Mouse (Mus musculus): Measurements from ENCODE around the gene Pdzd7. TPM values are rescaled to one million over a fixed set of nuclear protein-coding genes. Genes with fewer than 3 reads are reported as not detected.
"Not testable (repeated sequence)": the region's sequence is repeated elsewhere in the genome, so short reads cannot be mapped to it uniquely, and the experiment has no call there.

Pdzd7 gene
- total RNA-seq, 2 experiments from 2014 or later = 0.21 to 0.48 TPM

DNA sequence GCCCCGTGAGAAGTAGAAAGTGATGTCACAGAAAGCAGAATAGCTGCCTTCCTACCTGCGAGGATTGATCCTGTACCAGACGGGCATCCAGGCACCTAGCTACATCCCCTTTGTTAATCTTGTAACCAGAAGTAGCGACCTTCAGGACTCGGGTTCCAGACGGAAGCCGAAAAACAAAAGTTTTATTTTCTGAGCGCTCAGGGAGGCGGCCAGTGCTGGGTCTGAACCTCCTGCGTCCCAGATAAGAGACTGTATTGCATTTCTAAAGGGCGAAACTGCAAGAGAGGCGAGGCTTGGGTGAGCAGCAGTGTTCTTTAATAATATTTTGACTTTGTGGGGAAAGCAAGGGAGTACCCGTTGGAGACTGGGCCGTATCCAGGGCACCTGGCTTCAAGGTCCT, 13.3 kb upstream of the Pdzd7 start:
- DNase-seq = peak; percentile 37

GRCm38 (mm10) chr19:45058113-45058839, 12.8 kb upstream of the Pdzd7 start:
- DNase-seq = peak; percentile 93

DNA sequence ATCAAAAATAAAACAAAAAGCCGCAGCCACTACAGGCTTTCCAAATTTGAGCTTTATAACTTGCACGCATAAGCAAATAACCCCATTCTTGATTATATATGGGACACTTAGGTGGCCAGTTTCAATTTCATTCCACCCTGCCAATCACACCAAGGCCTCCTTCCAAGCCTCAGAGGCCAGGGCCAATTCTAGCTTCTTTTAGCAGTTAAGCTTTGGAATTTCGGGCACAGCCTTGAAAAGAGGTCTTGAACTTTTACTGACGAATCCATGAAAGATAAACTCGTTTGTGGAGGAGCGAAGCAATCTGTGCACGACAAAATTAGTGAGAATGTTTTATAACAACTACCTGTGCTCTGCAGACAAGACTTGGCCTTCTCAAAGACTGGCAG, 12.2 kb upstream of the Pdzd7 start:
- peak; percentile 57 for DNase-seq

- DNase-seq = no peak
Observed at GRCm38 (mm10) chr19:45056908-45057698, 11.6 kb upstream of the Pdzd7 start.

DNA sequence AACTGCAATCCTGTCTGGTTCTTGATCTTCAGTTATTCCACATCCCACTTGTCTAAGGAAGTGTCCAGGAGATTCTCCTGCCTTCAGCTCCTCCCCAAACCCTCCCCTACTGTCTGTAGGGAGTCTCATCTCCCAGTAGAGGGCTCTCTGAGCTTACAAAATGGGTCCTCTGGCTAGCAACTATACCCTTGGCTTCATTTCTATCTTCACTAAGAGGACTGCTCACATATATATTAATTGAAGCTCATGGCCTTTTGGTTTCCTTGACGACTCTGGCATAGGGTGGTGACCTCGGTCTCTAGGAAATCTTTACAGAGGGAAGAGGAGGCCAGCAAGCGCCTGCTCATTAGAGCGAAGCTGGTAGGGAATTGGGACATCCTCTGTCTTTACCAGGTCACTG, 10.8 kb upstream of the Pdzd7 start:
- DNase-seq = peak; percentile 53

GRCm38 (mm10) chr19:45054892-45055690, 9.6 kb upstream of the Pdzd7 start:
- DNase-seq = peak; percentile 33

GRCm38 (mm10) chr19:45053451-45053850, 7.9 kb upstream of the Pdzd7 start:
- no peak for DNase-seq

DNA sequence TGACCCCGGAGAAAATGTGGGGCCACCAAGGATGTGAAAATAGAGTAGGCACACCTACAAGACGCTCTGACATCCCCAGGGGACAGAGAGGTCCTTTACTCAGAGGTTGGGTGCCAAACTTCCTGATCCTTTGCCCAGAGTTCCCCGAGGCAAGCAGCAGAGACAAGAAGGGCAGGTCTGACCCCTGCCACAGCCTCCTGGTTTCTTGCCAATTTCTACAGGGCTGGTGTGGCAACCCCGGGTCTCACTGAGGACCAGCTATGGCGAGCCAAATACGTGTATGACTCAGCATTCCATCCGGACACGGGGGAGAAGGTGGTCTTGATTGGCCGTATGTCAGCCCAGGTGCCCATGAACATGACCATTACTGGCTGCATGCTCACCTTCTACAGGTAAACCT, 4.0 kb upstream of the Pdzd7 start:
- no peak for DNase-seq

GRCm38 (mm10) chr19:45048644-45049365, 3.3 kb upstream of the Pdzd7 start:
- DNase-seq = no peak

GRCm38 (mm10) chr19:45047935-45048643, 2.6 kb upstream of the Pdzd7 start:
- peak; percentile 62 for DNase-seq

GRCm38 (mm10) chr19:45047417-45047934, 2.0 kb upstream of the Pdzd7 start, which contains the start of gene Sfxn3:
Gene Sfxn3 (plus strand): TSS chr19:45047503.
- DNase-seq = peak; percentile 96

DNA sequence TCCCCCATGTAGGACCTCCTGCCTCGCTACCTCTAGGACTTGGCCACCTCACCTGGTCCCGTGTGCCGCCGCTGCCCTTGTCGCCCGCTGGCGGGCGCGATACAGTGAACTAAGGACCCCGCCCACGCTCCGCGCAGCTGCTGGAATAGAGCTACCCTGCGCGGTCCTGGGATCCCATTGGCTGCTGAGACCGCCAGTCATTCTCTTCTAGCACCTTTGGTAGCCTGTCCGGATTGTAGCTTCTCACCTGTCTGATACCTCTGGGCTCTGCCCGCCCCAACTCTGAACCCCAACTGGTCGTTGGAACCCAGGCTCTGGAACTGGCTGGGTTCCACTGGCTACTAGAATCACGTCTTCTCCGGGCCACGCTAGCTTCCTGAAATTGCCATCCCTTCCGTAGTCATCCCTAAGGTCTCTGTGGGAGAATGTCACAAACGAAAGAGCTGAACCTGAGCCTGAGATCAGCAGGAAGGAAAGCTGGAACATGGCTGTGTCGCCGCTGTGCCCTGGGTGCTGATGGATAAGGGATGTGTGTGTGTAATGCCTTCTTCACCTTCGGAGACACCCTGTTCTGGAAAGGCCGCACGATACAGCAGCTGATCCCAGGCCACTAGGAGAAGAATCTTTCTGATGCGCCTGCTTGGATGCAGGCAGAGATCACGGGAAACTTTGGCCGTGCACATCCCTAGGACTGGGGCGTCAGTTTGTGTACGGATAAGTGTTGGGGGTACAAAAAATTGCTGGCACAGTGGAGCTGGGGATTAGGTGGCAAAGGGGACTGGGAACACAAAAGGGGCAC, 1.2 kb upstream of the Pdzd7 start:
- DNase-seq = peak; percentile 87

GRCm38 (mm10) chr19:45045236-45045635, 281 bp downstream of the Pdzd7 start:
- DNase-seq = no peak

DNA sequence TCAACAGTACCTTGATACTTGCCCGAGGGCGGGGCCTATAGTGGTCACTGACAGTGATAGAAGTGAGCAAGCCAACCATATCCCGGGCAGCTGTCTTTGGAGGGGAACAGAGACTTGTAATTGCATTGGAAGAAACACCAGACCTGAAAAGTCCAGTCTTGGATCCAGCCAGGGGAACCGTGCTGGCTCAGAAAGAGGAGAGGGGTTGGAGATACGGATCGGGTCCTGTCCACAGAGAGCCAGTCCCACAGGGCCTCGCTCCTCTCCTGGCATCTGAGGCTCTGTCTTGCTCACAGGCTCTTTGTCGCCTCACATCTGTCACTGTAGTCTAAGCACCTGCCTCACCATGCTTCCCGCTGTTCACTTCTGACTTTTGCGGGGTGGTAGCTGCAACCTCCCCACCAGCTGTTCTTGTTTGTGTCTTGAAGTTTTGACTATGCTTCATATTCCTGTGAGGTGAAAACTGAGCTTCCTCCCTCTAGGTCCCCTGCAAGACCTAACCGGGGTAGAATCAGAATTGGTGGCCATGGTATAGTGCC, 1.1 kb downstream of the Pdzd7 start:
- no peak for DNase-seq

DNA sequence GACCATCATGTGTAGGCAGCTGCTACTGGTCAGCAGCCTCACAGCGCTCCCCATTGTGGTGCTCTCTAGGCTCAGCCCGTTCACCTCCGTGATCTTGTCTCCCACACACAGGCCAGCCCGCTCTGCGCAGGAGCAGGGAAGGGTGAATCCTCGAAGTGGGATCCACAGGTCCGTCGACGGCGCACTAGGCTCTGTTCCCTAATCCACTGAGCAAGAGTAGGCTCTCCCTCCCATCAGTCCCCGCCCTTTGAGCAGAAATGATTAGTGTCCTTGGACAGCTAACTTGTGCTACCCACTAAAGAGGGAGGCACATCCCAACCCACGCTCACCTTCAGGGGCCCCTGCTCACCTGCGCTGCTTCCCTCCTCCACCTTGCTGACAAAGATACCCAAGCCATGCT, 5.3 kb downstream of the Pdzd7 start:
- no peak for DNase-seq

DNA sequence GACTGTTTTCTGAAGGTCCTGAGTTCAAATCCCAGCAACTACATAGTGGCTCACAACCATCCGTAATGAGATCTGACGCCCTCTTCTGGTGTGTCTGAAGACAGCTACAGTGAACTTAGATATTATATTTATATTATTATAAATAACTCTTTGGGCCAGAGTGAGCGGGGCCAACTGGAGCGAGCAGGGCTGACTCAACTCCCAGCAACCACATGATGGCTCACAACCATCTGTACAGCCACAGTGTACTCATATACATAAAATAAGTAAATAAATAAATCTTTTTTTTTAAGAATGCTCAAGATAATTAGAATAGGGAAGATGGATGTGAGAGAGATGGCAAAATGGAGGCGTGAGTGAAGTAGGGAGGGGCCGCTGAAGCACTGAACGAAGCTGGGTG, 7.3 kb downstream of the Pdzd7 start:
- not testable (repeated sequence) for DNase-seq

DNA sequence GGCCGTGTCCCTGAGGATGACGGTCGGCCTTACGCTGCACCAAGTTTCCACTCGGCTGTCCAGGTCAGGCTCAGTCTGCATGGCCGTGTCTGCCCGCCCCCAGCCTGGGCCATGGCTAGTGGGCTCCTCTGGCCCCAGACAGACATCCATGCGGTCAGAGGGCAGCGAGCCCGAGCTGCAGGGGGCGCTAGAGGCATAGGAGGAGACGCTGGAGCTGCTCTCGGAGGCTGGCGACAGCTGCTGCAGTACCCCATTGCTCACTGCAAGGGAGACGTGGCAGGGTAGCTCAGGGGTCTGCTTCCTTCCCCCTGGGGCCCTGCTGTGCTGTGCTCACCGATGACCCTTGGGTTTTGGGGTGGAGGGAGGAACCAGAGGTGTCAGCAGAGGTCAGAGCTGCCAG, 8.7 kb downstream of the Pdzd7 start:
- DNase-seq = peak; percentile 85

GRCm38 (mm10) chr19:45032570-45033332, 12.8 kb downstream of the Pdzd7 start:
- peak; percentile 49 for DNase-seq

- peak; percentile 85 for DNase-seq
Observed at GRCm38 (mm10) chr19:45031780-45032179, 13.7 kb downstream of the Pdzd7 start.
